Mouse (Mus musculus): ENCODE measurements around the gene Gli2.

DNA sequence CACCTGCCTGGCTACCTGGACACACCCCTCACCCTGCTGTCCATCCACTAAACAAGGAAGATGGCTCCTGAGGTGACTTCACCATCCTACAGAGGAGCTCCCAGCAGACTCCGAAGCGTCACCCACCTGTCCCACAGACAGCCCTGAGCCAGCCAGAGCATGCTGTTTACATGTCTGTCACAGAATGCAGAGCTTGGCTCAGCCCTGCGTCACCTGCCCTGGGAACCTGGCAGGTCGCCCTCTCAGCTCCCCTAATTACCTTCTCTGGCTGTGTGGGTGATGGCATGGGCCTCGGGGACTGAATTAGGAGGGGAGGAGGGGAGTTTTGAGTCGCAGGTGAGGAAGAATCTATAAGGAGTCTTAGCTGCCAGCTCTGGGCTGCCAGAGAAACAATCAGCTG, 38.3 kb downstream of the Gli2 start:
- TF ChIP-seq POLR2A (IDR thresholded peaks at IDR 0.05; ENCODE audit: extremely low read depth, insufficient read depth, low read length) = no peak
- no peak for TF ChIP-seq CTCF (IDR thresholded peaks at IDR 0.05; ENCODE audit: low read depth, low read length)

Measured in liver, adult 2 months (tissue).